Mouse (Mus musculus): ENCODE results near the gene Ring1. TPM values are rescaled to one million over a fixed set of nuclear protein-coding genes. Genes with fewer than 3 reads are reported as not detected.
"Not testable (repeated sequence)": the region's sequence is repeated elsewhere in the genome, so short reads cannot be mapped to it uniquely, and the experiment has no call there.

Ring1 gene
- total RNA-seq, 2 experiments from 2014 or later, result 1.3 to 2.0 TPM

GRCm38 (mm10) chr17:34029150-34029889, 4.8 kb upstream of the Ring1 start:
- ATAC-seq (replicated peaks; ENCODE audit: low FRiP score, poor library complexity, severe bottlenecking), result no peak

GRCm38 (mm10) chr17:34028501-34029149, 4.1 kb upstream of the Ring1 start:
- ATAC-seq (replicated peaks; ENCODE audit: low FRiP score, poor library complexity, severe bottlenecking), result no peak

GRCm38 (mm10) chr17:34027656-34028223, 3.3 kb upstream of the Ring1 start, which contains the start of gene H2-Ke6:
Gene H2-Ke6 (minus strand): TSS chr17:34028060.
- ATAC-seq (replicated peaks; ENCODE audit: low FRiP score, poor library complexity, severe bottlenecking), result peak; percentile 72

GRCm38 (mm10) chr17:34026917-34027655, 2.6 kb upstream of the Ring1 start:
- no peak for ATAC-seq (replicated peaks; ENCODE audit: low FRiP score, poor library complexity, severe bottlenecking)

- ATAC-seq (replicated peaks; ENCODE audit: low FRiP score, poor library complexity, severe bottlenecking), result no peak
Observed at GRCm38 (mm10) chr17:34026221-34026620, 1.7 kb upstream of the Ring1 start.

- no peak for ATAC-seq (replicated peaks; ENCODE audit: low FRiP score, poor library complexity, severe bottlenecking)
Observed at GRCm38 (mm10) chr17:34025756-34026151, 1.3 kb upstream of the Ring1 start.

- no peak for ATAC-seq (replicated peaks; ENCODE audit: low FRiP score, poor library complexity, severe bottlenecking)
Observed at GRCm38 (mm10) chr17:34024861-34025755, 628 bp upstream of the Ring1 start.

GRCm38 (mm10) chr17:34023678-34024077, 802 bp downstream of the Ring1 start:
- no peak for ATAC-seq (replicated peaks; ENCODE audit: low FRiP score, poor library complexity, severe bottlenecking)

- ATAC-seq (replicated peaks; ENCODE audit: low FRiP score, poor library complexity, severe bottlenecking), result no peak
Observed at GRCm38 (mm10) chr17:34022987-34023386, 1.5 kb downstream of the Ring1 start.

GRCm38 (mm10) chr17:34022414-34022783, 2.1 kb downstream of the Ring1 start:
- no peak for ATAC-seq (replicated peaks; ENCODE audit: low FRiP score, poor library complexity, severe bottlenecking)

GRCm38 (mm10) chr17:34021539-34022413, 2.7 kb downstream of the Ring1 start:
- no peak for ATAC-seq (replicated peaks; ENCODE audit: low FRiP score, poor library complexity, severe bottlenecking)

GRCm38 (mm10) chr17:34013436-34013835, 11.0 kb downstream of the Ring1 start:
- no peak for ATAC-seq (replicated peaks; ENCODE audit: low FRiP score, poor library complexity, severe bottlenecking)

- no peak for ATAC-seq (replicated peaks; ENCODE audit: low FRiP score, poor library complexity, severe bottlenecking)
Observed at GRCm38 (mm10) chr17:34010156-34010555, 14.3 kb downstream of the Ring1 start.

- no peak for ATAC-seq (replicated peaks; ENCODE audit: low FRiP score, poor library complexity, severe bottlenecking)
Observed at GRCm38 (mm10) chr17:34006570-34006969, 17.9 kb downstream of the Ring1 start.

GRCm38 (mm10) chr17:34003426-34003825, 21.1 kb downstream of the Ring1 start:
- no peak for ATAC-seq (replicated peaks; ENCODE audit: low FRiP score, poor library complexity, severe bottlenecking)

- ATAC-seq (replicated peaks; ENCODE audit: low FRiP score, poor library complexity, severe bottlenecking), result not testable (repeated sequence)
Observed at GRCm38 (mm10) chr17:34000796-34001195, 23.7 kb downstream of the Ring1 start.

GRCm38 (mm10) chr17:34000150-34000537, 24.3 kb downstream of the Ring1 start, which contains the start of gene H2-K1:
Gene H2-K1 (minus strand): TSS chr17:34000347.
- ATAC-seq (replicated peaks; ENCODE audit: low FRiP score, poor library complexity, severe bottlenecking), result peak; percentile 88

- ATAC-seq (replicated peaks; ENCODE audit: low FRiP score, poor library complexity, severe bottlenecking), result peak; percentile 35
Observed at GRCm38 (mm10) chr17:33999341-34000149, 24.9 kb downstream of the Ring1 start.
